Mouse (Mus musculus) cerebellum, postnatal 10 days (tissue): ENCODE measurements at regions not wholly inside any gene's neighbourhood (a gene's known extent, or its start where the extent isn't known, plus 50 kb on each side); places are given as distances from the start of the nearest gene placed in this dataset.

ENCODE experiments used
- DNase-seq, 2 experiments: peaks; one replicate each; pipeline ENCODE4 v3.0.0; 2021; ENCODE audit warnings: mixed read lengths in 2 of 2

DNA sequence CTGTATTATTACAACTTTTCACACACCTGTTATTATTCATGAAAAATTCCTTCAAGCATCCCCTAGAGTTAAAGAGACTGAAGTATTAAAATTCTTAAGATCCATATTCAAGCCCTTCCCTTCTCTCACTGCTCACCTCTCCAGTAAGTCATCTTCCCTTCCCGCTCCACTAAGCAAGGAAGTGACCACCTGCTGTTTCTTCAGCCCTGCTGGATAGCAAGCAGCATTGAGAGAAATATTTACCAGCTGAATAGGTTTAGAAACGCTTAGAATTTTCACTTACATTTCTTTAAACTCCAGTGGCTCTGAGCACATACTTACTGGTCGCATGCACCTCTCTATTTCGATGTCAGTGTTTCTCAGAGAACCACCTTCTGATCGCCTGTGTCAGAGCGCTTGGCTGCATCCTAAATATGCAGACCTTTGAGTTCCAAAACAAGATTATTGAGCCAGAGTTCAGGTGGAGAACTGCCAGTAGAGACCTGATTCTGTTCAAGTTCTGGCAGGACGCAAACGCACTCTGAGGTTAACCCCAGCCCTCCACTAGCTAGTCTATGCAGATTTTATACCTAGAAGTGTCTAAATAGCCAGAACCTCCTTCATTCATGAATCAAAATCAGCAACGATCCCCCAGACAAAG lies 314.9 kb downstream of the Mllt3 start:
- peak; percentile 46 to 51 for DNase-seq

DNA sequence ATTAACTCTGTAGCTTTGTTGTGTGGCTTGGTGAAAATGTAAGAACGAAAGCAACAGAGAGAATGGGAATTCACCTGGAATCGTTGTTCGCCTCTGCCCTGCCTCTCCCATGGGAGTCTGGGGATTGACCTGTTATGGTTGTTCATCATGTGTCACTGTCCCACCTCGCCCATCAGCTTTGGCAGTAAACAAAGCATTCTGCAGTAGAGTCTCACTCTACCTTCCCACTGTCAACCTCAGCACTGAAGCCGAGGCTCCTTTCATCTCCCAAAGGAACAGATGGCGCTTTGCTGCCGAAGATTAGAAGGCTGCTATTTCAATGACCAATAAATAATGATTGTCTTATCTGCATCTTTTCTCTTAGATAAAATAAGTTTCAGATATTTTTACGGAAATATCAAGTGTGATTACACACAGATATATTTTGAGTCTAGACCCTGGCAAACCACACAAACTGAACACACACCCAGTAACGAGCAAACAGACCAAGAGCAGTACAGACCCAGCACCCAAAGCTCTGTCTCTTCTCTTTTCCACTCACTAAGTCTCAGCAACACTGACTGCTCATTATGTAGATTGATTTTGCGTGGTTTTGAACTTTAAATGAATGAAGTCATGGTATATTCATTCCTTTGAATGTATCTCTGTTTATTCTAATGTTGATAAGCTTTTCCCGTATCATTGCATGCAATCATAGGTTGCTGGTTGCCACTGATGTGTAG lies 317.8 kb downstream of the Mllt3 start:
- DNase-seq = no peak

DNA sequence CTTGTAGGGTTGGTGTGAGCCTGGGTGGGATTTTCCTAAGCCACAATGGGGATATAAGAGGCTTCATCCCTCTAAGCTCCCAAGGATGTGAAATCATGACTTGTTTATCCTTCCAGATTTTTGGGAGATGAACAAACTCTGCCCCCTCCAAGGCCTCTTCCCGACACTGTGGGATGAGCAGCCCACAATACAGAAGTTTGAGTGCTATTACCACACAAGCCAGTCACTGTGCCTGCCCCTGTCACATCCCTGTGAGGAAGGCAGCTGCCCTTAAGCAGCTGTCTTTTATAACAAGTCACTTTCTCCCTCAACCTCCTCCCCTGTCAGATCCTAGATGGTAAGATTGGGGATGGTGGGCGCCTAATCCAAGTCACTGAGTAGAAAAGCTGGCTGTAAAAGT lies 320.5 kb downstream of the Mllt3 start:
- DNase-seq = no peak

DNA sequence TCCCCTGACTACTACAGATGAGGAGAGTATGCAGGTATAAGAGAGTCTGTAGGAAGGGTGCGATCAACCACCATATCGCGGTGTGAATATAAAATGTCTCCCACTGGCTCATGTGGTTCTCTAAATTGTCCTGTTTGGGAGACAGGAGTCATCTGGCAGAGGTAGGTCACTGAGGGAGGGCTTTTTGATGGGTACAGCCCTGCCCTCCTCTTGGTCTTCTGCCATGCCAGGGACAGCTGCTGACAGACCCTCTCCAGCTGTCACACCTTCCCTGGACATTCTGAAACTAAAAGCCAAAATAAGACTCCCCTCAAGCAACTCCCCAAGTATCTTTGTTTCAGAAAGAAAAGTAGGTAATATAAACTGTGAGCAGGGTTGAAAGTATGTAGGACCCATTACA lies 320.9 kb downstream of the Mllt3 start:
- no peak for DNase-seq

DNA sequence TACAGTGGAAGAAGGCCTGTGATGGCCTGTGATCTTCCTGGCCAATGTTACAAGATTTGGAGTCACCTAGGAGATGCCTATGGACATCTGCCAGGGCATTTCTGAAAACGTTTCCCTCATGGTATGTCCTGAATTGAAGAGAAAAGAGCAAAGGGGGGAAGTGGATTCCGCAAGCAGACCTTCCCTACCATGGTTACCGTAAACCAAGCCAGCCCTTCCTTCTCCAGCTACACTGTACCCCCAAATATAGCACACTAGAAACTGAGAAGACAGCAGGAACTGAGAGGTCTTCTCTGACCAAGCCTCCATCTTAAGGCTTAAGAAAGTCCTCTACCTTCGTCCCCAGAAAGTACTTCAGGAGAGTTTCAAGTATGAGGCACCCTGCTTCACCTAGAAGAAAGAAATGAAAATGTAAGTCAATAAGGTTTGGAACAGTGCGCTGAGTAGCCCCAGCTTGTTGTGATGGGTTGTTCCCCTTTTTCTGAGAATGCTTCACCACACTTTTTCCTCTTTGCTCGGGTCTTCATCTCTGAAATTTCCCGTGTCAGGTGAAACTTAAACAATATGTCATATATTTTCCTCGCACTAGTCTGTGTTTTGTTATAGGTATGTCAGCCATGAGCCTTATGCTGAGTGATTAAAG lies 321.9 kb downstream of the Mllt3 start:
- DNase-seq = no peak

DNA sequence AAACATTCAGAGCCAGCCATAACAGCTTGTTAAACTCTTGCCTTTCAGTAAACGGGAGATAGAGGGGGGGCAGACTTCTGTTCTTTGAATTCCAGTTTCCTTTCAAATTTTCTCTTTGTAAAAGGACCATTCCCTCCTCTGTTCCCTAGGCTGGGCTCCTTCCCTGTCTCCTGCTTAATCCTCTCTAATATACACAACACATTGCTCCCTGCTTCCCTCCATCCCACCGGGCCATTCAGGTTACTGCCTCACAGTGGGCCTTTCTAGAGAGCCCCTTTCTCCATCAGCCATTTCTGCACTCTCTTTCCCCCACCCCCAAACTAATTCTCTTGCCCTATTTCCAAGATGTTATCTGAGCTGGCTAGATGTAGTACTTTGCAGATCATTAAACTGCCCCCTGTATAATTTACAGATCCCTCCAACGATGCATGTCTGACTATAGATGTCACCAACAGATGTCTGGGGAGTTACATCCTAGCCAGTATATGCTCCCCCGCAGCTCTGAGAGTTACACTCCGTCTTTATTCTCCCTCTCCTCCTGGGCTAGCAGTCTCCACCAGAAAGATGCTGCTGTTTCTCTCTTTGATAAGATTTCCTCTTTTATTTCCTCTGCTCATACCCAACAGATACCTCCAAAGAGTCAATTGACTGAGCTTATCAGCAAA lies 324.1 kb downstream of the Mllt3 start:
- no peak for DNase-seq

DNA sequence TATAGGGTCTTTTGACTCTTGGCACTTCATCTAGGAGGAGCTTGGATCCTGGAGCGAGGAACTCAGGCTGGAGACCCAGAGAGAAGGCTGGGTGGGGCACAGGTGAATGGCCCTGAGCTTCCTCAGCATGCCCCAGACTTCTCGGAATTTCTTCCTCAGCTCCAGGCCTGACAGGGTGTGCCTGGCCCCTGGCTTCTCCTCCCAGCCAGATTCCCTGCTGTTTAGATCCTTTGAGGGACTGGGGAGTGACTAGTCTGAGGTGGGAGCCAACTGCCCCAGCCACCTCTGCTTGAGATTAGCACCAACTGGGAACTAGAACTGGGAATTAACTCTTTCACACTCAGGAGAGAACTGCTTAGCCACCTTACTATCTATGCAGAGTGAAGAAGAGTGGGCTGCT lies 325.8 kb downstream of the Mllt3 start:
- DNase-seq = no peak

DNA sequence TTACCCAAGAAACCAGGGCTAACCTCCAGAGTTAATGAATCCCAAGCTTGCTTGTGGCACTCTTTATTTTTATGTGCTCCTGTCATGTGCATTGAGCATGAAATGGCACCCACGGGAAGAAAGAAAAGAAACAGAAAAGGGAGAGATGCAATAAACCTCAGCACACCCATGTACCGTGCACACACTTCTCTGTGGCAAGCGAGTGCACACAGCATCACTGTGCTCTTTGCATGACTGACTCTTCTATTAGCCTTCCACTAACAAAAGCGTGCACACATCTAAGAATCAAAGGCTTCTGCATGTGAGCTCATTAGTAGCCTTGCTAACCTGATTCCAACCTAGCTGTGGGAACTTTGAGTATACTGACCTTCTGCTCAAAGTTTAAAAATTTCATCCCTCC lies 330.3 kb downstream of the Mllt3 start:
- no peak for DNase-seq

DNA sequence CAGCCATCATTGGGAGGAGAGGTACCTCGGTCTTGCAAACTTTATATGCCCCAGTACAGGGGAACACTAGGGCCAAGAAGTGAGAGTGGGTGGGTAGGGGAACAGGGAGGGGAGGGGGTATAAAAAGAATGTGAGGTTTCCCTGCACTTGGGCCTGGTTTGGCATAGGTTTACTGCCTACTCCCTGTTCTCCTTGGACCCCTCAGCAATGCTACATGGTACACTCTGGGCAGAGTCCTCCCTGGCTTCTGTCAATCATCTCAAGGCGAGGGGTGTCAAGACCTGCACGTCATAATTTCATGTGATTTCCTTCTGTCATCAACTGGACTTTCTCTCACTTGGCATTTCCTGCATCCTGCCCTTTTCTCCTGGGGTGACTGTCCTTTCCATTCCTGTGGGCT lies 330.9 kb downstream of the Mllt3 start:
- no peak for DNase-seq

DNA sequence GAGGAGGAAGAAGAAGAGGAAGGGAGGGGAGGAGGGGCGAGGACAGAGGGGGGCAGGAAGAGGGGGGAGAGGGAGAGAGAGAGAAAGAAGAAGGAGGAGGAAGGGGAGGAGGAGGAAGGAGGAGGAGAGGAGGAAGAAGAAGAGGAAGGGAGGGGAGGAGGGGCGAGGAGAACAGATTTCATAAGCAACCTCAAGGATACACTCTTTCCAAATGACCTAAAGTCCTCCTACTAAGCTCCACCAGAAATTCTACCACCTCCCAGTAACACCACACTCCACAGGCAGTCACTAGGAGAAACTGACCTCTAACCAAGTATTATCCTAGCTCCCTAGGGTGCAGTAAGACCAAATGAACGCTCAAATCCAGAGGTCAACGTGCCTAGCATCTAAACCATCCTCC lies 332.1 kb downstream of the Mllt3 start:
- DNase-seq = no peak

DNA sequence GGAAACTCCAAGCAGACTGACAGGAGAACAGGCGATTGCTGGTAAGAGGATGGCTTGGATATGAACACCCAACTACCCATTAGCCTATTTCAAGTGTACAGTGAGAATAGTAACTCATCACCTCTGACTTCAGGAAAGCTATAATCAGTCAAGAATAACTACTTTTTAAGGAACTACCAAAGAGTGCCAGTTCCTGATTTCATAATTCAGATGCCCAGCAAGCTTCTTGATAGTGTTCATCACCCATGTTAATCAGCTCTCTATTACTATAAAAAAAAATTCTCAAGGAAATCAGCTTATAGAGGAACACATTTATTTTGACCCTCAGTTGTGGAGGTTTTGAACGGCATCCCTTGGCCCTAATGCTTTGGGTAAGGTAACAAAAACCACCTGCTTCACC lies 332.7 kb downstream of the Mllt3 start:
- no peak for DNase-seq

DNA sequence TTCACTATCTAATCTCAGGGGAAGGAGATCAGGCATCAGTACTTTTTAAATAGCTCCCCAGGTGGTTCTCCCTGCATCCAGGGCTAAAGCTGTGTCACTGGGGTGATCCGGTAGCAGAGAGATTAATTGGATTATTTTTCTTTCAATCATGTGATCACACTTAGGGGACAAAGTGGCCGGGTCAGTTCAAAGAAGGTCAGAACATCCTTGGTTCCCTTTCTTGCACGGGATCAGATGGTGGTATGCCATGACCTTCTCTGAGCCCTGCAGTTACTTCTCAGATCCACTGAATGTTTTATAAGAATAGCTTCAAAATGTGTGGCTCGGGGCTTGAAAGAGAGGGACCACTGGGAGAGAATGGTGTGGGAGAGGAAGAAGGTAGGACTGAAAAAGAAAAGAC lies 333.6 kb downstream of the Mllt3 start:
- no peak for DNase-seq

DNA sequence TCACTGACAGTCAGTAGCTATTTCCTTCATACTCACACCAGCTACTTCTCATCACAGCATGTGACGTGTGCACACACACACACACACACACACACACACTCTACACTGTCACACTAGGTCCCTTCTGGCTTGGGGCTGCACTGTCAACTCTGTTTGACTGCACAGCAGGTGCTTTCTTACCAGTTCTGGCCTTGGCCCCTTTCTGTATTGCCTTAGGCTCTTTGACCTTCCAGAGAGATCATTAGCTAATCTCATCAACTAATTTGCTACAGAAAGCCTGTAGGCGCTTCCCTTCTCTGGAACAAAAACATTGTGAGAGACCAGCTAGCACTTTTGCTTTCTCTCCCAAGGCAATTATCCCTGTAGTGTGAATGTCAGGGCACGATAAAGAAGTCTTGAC lies 334.4 kb downstream of the Mllt3 start:
- no peak for DNase-seq

DNA sequence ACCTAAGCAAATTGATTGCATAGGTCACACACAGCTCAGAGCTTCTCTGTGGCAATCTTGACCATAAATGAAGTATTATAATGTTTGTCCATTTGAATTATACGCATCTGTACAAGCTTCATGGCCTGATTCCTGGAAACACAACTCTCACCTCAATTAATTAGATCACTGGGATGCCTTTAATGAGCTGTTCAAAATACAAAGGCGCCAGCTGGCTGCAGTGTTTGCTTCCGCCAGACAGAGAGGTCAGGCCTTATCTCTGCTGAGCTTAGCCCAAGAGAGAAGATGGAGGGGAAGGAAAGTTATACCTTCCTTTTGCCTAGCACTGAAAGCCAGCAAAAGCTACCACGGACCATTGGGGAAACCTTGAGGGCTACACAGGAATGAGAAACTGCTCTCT lies 336.2 kb downstream of the Mllt3 start:
- DNase-seq = peak; percentile 27 to 32

DNA sequence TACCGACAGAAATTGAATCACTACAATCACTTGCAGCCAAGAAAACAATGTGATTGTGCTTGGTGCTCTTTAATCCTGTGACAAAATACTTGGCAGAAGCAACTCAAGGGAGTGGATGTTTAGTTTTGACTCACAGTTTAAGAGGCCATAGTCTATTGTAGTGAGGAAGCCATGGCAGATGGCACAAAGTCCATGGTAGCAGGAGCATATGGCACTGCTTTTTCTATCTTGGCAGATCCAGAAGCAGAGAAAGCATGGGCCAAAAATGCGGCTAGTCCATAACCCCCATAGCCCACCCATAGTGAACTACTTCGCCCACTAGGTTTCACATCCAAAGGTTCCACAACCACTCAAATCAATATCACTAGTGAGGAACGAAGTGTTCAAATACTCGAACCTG lies 337.4 kb downstream of the Mllt3 start:
- peak; percentile 58 to 75 for DNase-seq

DNA sequence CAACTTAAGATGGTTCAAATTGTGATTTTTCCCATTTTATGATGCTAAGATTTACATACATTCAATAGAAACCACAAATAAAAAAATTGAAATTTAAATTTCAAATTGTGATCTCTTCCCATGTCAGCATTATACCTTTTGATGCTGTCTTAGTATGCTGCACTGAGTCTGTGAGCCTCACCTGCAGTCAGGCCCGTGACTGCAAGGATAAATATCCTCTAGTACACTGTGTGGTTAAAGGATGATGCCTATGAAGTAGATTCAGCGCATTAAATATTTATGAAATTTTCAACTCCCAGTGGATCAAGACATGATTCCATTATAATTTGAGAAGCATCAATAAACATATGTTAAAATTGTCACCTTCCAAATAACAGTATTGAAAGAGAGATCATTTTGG lies 340.4 kb downstream of the Mllt3 start:
- no peak for DNase-seq

DNA sequence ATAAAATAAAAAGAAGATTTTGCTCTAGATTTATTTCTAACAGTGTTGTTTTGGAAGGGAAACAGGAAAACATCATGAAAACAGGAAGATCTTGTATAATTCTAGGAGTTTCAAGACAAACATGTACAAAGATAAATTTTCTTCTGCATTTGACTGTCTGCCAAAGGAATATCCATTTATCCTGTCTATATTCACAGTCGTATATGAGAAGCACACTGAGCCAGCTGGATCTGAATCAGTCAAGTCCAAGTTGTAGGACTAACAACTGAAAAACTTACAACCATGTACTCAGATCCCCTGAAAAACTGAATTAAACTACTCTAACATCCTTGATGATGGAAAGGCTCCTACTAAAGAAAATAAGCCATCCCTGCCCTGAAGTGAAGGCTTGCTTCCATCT lies 348.2 kb downstream of the Mllt3 start:
- DNase-seq = no peak

DNA sequence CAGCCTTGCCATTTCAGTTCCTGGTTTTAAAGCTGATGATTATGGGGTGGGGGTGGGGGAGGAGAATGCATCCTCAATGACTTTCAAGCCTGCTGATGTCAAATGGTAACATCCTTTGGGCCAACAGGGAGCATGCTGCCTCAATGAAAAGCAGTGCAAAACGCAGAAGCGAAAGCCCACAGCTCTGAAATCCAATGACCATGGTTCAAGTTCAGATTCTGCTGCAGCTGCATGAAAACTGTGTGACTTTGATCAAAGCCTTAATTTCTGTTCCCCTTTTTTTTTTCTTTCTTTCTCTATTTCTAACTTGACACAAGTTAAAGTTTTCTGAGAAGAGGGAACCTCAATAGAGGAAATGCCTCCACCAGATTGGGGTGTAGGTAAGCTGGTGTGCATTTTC lies 350.4 kb downstream of the Mllt3 start:
- DNase-seq = no peak

DNA sequence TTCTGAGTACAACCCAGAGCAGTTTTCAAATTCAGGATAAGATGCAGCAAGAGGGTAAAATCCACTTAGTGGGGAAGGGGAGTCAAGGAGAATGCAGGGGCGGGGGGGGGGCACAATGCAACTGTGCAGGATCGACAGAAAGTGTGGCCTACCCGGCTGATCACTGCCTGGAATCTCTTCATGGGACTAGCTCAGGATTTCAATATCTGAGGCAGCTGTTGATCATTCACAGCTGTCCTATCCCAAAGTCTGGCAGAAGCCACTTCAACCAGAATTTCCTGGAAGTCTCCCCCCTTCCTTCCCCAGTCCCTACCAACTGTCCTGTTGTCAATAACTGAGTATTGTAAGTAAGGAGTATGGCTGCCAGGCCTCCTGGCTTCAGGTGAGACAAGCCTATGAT lies 362.1 kb downstream of the Mllt3 start:
- DNase-seq = no peak

DNA sequence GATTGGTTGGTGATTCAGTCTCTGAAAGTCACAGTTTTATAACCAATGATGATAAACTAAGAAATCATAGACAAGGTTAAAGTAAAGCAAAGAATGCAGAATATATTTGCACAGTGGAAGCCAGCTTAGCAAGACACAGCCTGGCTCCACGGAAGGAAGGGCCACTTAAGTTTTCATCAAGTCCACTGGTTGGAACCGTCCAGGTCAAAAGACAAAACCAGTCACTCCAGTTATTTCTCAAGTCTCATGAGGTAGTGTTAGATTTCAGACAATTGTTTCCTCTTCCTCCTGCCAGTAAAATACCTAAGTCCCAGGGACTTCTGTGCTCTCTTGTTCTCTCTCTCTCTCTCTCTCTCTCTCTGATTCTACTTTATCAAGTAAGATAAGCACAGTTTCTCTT lies 363.0 kb downstream of the Mllt3 start:
- DNase-seq = no peak

DNA sequence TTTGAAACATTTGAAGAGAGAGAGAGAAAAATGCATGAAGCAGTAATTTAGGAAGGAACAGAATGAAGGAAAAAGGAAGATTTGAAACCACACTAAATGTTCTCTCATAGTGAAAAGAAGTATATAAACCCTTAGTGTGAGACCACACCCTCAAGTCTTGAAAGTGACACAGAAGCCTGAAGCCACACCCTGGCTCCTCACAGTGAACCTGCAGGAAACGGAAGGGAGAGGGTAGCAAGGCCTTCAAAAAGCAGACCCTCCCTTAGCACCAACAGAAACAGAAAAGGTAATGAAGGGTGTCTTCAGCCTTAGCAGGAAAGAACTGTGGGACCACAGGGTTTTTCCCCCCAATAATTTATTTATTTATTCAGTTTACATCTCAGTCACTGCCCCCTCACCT lies 363.7 kb downstream of the Mllt3 start:
- no peak for DNase-seq

DNA sequence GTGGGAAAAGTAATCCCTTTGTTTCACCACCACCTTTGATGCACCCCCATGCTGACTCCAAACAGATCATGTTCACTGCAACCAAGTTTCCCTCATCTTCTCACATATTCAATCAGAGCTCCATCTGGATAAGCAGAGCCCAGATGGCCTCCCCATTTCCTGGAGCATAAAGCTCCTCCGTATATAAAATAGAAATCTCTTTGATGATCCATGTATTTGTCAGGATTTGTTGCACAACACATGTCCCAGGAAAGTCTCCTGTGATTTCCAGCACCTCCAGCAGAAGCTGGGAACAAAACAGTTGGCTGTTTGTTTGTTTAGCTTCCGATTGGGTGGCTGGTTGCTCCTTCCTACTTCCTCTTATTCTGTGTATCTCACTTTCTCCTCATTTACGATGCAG lies 364.9 kb downstream of the Mllt3 start:
- peak; percentile 18 to 23 for DNase-seq

DNA sequence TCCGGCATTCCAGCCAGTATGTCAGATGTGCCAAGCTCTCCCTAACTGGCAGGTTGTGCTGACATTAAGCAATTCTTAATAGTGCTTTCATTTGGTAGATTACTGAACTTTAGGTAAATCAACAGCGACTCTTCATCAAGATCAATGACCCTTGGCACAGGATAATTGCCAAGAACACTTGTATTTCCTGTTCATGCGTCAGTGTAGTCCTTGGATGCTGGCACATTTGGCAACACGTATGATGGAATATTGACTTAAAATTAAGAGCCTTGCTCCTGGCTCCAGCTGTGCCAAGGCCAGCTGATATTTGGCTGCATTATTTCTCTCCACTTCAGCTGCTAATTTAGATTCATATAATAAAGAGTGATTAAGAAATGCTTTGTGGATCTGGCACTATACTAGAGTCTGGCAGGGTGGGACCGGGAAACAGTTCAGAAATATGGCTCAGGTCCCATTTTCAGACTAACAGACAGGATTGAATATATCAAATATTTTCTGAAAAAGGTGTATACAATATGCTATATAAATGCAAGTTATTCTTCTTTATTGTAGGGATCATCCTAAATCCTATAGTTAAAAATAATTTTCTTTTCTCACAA lies 365.5 kb downstream of the Mllt3 start:
- peak; percentile 29 to 31 for DNase-seq

DNA sequence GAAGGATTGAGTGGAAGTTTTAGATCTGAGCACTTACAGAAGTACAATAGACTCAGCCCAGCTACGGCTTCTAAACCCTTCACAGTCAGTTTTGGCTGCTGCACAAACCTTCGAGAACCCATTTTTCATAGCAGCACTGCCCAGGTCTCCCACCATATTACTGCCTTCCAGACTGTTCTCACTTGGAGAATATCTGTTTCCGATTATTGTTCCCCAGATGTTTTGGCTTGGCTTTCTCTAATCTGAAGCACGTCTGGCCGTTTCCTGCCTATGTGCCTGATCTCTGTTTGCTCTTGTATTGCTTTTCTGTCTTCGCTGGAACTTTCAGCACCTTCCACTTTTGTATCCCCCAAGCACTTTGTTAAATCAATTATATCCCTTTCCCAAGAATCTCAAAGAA lies 368.0 kb downstream of the Mllt3 start:
- DNase-seq = no peak
